Mouse (Mus musculus): ENCODE measurements around the gene Arvcf.

Arvcf gene

GRCm38 (mm10) chr16:18411026-18411649 lies 63.2 kb downstream of the Arvcf start:
- peak; percentile 59 for DNase-seq

DNA sequence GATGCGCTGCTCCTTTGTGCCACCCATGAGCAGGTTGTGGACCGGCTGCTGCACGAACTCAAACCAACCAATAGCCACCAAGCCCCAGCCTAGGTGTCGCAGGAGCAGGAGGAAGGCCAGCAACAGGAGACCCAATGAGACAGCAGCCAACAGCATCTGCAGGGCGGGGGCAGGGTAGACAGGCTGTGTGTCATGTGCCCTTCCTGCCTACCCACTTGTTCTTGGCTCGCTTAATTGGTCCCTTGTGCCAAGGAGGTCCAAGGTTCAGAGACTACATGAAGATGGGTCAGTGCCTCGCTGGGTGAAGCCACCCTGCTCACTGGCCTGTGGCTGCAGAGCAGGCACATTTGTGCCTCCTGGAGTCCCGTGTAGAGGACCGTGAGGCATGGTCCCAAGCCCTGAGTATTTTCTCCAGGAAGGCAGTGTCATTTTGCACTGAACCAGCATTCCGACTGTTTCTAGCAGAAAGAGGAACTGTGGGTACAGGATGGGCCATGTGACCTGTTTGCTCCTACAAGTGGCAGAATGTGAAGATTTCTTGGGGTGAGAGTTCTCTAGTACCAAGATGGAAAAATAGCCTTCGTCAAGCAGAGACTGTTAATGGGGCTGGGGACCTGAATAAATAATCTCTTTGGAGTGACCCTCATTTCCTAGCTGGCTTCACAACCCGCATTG lies 64.0 kb downstream of the Arvcf start:
- DNase-seq, result peak; percentile 72

- no peak for DNase-seq
Observed at GRCm38 (mm10) chr16:18413032-18413816, 65.2 kb downstream of the Arvcf start.

GRCm38 (mm10) chr16:18416094-18416761 lies 68.2 kb downstream of the Arvcf start:
- no peak for DNase-seq

DNA sequence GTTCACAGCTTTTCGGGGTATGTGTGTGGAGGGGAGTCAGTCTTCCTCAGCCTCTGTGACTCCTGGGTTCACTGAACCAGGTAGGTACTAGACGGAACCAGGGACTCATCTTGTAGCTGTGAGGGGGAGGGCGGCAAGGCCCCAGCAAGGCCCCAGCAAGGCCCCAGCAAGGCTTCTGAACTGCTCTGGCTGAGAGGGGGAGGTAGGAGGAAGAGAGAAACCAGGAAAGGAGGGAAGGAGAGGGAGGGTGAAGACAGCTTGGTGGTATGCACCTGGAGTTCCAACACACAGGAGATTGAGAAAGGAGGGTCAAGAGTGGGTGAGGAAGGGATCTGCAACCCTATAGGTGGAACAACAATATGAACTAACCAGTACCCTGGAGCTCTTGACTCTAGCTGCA lies 68.9 kb downstream of the Arvcf start:
- no peak for DNase-seq

GRCm38 (mm10) chr16:18417491-18417890 lies 69.5 kb downstream of the Arvcf start:
- DNase-seq, result no peak

- DNase-seq, result no peak
Observed at GRCm38 (mm10) chr16:18418756-18419602, 71.0 kb downstream of the Arvcf start.

DNA sequence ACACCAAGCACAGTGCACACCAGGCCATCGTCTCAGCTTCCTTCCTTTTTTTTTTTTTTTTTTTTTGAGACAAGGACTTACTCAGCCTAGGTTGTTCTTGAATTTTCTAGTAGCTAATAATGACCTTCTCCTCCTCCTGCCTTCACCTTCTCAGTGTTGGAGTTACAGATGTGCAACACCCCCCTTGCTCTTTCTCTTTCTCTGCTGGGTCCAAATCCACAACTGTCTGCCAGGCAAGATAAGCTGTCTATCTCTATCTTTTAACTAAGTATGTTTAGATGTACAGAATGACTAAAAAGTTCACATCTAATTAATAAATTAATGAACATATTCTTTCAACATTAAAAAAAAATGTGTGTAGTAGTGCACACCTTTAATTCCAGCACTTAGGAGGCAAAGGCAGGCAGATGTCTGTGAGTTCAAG lies 71.6 kb downstream of the Arvcf start:
- no peak for DNase-seq

GRCm38 (mm10) chr16:18420571-18420970 lies 72.6 kb downstream of the Arvcf start:
- no peak for DNase-seq

DNA sequence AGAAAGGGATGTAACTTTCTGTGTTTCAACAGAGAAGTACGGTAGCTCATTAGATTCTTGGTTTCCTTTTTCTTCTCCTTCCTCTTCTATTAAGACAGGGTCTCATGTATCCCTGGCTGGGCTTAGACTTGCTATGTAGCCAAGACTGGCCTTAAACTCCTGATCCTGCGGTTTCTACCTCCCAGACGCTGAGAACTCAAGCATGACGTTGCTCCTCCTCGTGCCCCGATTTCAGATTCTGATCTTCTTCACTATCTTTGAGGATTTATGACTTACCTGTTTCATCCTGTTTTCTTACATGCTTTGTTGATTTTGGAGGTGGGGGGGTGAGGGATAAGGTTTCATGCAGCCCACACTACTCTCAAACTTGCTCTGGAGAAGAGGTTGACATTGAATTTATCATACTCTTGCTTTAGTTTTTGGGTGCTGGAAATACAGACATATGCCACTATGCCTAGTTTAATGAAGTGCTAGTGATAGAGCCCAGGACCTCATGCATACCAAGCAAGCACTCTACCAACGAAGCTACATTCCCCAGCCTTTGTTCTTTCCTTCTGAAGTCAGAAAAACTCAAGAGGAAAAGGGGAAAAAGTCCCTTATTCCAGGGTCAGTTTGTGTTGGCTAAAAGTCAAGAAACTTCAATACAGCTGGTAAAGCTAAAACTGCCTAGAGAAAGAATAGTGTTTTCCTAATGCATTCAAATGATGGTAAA lies 75.4 kb downstream of the Arvcf start:
- DNase-seq, result no peak

DNA sequence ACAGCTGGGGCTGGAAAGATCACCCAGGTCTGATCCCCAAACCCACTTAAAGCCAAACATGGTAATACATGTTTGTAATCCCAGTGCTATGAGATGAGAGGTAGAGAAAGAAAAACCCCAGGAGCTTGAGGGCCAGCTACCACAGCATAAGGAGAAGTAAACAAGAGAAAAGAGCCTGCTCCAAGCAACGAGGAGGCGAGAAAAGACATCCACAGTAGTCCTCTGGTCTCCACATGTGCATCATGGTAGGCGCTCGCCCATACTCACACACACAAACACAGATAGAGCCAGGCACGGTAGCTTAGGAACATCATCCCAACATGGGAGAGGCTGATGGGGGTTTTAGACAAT lies 75.9 kb downstream of the Arvcf start:
- no peak for DNase-seq

DNA sequence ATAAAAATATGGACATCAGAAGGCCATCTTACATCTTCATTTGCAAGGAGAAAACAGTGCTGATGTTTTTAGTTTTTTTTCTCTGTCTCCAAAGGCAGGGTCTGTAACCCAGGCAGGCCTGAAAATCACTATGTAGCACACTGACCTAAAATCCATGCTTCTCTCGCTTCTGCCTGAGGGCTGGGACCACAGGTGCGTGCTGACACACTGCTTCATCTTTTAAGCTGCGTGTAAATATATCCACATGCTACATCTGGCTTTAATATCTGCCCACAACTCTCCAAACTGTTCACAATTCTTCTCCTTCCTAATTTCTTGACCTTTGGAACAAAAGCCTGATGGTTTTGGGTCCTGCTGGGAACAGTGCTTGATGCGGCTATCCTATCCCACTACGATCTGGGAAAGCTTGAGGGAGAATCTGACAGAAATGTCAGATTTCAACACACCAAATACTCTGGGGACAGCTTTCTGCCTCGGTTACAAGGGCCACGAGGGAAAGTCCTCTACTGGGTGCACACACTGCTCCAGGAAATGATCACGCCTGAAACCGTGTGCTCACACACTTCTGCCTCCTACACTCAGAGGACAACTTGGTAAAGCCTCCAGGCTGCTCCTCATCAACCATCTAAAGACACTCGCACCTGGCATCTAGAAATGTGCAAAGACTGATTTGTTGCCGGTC lies 76.5 kb downstream of the Arvcf start:
- no peak for DNase-seq

DNA sequence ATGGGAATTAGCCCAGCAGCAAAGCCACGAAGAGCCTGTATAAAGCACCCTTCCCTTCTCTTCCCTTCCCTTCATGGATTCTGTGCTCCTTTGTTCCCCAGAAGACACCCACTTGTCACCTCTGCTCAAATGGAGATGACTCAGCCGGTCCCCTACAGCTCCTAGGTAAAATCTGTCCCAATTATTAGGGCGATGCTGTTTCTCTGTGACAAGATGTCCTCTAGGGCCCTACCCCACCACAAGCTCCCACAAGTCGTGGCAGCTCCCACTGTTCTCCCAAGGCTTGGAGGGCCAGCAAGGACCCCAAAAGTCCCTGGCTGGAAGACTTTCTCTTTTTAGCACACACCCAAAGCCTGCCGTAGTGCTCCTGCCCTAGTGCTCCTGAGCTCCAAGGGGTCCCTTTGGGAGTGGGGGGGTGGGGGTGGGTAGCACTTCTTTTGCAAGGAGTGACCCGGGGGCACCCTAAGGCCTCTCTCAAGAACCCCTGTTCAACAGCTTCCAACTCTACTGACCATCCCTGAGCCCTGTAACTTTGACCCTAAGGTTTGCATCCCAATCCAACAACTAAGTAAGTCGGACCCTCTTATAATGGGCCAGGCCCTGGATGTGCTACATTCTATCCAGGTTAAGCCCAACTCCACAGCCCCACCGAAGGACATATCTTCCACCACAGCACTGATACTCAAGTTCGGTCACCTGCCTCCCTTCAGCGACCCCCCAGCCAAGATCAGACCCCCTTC lies 77.7 kb downstream of the Arvcf start:
- no peak for DNase-seq

DNA sequence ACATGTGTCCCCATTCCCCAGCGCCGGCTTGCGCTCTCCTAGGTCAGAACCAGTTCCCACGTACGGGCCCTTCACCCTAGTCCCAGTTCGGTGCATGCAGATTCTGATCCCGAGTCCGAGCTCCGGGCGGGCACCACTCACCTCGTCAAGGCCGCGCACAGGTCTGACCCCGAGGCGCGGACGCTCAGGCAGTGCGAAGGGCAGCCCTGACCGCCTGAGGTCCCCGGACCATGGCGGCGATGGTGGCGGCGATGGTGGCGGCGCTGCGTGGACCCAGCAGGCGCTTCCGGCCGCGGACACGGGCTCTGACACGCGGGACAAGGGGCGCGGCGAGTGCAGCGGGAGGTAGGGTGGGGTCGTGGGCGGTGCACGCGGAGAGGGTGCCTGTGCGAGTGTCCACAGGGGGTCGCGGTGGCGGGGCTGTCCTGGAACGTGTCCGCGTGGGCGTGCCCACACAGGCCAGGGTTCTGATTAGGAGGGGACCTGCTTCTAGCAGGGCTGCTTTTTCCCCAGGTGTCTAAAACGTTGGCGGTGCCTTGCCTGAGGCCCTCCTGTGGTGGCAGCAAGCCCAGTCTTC lies 78.3 kb downstream of the Arvcf start, which contains the start of gene Txnrd2:
Gene Txnrd2 (plus strand): TSS at position 170 of the 577 bp plus-strand sequence.
- peak; percentile 88 for DNase-seq

DNA sequence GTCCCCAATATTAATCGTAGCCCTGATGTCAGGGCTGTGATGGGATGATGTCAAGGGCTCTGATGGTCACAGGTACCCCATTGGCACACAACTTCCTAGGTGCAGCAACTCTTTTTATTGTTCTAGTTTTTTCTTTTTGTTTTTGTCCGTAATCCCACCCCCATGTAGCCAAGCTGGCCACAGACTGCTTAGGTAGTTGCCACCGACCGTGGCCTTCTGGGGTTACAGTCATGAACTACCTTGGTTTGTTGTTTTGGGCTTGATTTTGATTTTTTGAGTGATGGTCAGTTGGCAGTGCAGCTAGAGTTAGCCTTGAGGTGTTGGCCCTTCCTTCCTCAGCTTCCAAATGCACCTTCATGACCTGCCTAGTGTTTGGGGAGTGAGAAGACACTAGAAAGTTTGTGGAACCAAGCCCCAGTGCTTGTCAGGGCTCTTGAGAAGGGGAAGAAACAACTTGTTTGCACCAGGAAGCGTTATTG lies 78.9 kb downstream of the Arvcf start, which contains the start of gene Comt:
Gene Comt (minus strand): TSS at position 51 of the 479 bp plus-strand sequence.
- no peak for DNase-seq

DNA sequence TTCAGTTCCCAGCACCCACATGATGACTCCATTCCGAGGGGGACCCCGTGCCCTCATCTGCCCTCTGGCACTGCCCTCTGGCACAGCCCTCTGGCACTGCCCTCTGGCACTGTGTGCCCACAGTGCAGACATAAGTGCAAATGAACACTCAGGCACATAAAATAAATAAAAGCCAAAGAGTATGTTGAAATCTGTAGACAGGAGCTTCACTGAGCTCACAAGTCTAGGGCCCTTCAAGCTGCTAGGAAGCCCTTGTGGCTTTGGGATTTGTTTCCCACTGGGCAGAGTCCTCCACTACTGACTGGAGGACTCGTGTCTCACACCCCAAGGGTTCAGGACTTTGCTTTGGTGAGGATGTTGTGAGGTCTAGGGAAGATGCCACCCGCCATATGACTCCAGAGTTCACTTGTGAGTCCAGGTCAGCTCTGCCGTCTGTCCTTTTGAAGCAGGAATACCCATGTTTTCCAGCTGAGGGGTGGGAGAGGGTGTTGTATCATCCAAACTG lies 80.1 kb downstream of the Arvcf start:
- no peak for DNase-seq

DNA sequence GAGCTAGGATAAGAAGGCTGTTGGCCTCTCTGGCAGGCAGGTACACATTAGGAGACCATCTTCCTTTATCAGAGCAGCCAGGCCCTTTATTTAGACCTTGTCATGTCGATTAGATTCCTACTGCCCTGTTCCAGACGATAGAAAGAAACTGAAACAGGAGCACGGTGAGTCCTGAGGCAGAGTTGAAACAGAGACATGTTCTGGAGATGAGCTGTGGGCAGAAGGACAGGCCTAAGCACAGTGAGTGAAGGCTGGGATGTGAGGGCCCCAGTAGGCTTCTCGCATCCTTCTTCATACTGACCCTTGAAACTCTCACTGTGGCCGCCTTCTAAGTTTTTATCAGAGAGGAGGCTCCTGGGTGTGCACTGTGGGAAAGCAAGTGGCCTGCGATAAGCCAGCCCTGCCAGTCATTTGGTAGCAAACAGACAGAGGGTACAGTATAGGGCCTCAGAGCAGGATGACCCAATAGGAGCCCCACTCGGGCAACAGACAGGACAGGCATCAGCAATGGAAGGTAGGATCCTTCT lies 80.6 kb downstream of the Arvcf start:
- no peak for DNase-seq

DNA sequence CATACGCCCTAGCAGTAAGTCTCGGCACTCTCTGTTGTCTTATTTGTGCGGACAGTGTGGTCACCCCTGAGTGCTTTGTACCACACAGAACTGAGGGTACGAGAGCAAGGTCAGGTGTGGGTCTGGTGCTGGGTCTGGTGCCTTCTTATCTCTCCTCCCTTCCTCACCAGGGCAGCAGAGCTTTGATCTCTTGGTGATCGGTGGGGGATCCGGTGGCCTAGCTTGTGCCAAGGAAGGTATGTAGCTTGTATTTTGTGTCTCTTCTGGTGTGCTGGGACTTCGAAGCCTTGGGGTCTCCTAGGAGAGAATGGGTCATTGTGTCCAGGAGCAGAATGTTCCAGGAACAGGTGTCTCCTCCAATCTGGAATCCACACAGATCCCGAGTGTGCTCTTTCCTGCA lies 81.7 kb downstream of the Arvcf start:
- no peak for DNase-seq

DNA sequence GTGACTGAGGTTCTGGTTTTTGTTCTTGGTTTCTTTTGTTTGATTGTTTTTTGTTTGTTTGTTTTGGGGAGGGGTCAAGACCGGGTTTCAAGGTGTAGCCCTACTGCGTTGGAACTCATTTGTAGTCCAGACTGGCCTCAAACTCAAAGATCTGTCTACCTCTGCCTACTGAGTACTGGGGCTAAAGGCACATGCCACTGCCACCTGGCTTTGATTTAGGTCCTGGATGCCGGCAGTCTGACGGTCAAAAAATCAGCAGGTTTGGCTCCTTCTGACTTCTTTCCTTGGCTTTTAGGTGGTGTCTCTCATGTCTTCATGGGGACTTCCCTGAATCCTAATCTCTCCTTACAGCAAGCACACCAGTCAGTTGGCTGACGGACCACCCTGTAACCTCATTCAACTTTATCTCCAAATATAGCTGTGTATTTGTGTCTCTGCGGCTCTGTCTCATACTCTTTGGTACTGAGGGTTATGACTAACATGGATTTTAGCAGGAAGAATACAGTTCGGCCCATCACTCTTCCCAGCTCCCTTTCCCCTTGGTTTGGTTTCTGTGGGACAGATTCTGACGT lies 82.7 kb downstream of the Arvcf start:
- no peak for DNase-seq

All from cerebellum, adult 9-11 months (tissue).